Mouse (Mus musculus): ENCODE results near the gene Orc3. TPM values are rescaled to one million over a fixed set of nuclear protein-coding genes. Genes with fewer than 3 reads are reported as not detected.

Orc3 gene
- total RNA-seq (2021) = 10 to 100 TPM; 29.1 to 29.2 TPM
- long read RNA-seq, experiment 1, transcript Orc3-202 (20 exons, 2,266 nt) = minor isoform, 6 of 33 reads
- long read RNA-seq, experiment 1, transcript Orc3-201 (20 exons, 2,300 nt) = major isoform, 10 of 33 reads
- long read RNA-seq, experiment 1, partial matches to known transcripts = 14 of 33 reads
- long read RNA-seq, experiment 1, other reads (novel, unspliced or antisense) = 3 of 33 reads
- long read RNA-seq, experiment 2, transcript Orc3-201 (20 exons, 2,300 nt) = minor isoform, 8 of 59 reads
- long read RNA-seq, experiment 2, transcript Orc3-202 (20 exons, 2,266 nt) = major isoform, 14 of 59 reads
- long read RNA-seq, experiment 2, partial matches to known transcripts = 28 of 59 reads
- long read RNA-seq, experiment 2, other reads (novel, unspliced or antisense) = 9 of 59 reads

DNA sequence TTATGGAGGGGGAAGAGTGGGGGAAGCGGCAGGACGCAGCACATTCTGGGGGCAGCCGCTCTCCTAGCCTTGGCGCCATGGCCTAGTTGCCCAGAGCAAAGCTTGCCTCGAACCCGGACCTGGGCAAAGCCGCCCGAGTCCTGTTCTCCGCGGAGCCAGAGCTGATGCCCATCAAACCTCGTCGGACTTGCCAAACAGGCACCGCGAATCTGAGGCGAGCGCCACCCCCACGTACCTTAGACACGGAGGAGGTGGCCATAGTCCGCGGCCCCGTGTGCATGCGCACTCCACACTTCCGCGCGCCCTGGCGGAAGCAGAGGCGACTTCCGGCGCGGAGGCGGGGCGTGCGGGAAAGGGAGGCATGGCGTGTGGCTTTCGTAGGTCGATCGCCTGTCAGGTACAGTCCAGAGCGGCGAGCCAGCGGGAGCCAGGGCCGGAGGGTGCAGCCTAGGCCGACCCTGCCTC is at the start of gene Orc3, which contains the start of gene Rars2:
Gene Orc3, minus strand, starts transcription at position 315 of the 465 bp plus-strand sequence.
Gene Rars2, plus strand, starts transcription at position 328 of the 465 bp plus-strand sequence.
- intact Hi-C loops (cut with DNase I; ENCODE audit: low total_unique reads) = no loop called here
- peak; percentile 91 for DNase-seq

DNA sequence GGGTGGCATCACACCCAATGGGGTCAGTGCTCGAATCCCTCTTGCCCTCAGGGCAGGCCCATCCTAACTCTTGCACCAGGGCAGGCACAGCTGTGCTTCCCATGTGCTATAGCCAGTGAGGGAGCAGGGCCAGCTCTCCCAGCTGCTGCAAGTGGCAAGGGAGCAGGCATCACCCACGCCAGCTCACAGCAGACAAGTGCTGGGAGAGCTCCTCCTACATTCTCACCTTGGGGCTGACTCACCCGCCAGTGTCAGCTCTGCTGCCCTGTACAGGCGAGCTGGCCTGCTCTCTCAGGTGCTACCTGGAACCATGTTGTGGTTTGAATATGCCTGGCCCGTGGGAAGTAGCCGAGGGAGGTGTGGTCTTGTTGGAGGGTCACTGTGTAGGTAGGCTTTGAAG is 47.2 kb upstream of the Orc3 start:
- DNase-seq = no peak
- intact Hi-C loops (cut with DNase I; ENCODE audit: low total_unique reads) = no loop called here

DNA sequence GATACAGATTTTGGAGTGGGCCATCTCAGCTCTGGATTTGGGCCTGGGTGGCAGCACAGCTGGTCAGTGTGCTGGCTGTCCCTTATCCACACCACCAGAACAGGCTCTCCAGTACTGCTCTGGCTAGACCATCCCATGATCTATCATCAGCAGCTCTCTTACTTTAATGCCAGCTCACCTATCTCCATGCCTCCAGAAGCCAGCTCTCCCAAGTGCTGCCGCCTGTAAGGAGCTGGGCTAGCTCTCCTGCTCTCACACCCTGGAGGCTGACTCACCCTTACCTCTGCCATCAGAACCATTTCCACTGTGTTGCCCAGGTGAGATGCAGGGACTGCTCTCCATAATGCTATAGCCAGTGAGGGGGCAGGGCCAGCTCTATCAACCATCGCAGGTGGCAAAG is 46.8 kb upstream of the Orc3 start:
- intact Hi-C loops (cut with DNase I; ENCODE audit: low total_unique reads) = no loop called here
- no peak for DNase-seq

DNA sequence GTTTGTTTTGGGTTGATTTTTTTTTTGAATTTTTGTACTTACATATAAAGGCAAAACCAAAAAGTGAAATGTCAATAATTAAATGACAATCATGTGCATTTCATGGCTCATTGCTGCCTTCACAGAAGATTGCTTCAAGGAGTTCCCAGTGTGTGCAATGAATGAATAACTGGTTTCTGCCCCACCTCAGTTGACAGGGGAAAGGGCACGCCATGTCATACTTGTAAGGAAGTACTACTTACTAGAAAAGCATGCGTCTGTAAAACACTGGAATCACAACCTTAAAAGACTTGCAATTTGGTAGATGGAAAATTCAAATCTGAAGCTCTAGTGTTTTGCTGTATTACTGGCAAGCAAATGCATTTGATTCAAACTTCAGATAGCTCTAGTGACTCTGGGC is 44.3 kb upstream of the Orc3 start:
- no peak for DNase-seq
- intact Hi-C loops (cut with DNase I; ENCODE audit: low total_unique reads) = no loop called here

DNA sequence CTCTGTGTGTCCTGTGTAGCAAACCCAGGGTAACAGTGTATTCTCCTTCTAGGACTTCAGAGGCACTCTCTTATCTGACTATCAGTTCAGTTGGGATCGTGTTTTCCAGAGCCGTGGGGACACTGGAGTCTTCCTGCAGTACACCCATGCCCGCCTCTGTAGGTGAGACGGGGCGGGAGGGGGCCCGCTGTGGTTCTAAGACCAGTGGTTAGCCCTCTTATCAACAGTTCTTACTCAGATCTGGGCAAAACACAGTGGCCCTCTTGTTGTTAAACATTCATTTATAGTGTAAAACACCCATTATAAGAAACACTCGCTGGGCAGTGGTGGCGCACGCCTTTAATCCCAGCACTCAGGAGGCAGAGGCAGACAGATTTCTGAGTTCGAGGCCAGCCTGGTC is 41.4 kb upstream of the Orc3 start:
- intact Hi-C loops (cut with DNase I; ENCODE audit: low total_unique reads) = no loop called here
- no peak for DNase-seq

DNA sequence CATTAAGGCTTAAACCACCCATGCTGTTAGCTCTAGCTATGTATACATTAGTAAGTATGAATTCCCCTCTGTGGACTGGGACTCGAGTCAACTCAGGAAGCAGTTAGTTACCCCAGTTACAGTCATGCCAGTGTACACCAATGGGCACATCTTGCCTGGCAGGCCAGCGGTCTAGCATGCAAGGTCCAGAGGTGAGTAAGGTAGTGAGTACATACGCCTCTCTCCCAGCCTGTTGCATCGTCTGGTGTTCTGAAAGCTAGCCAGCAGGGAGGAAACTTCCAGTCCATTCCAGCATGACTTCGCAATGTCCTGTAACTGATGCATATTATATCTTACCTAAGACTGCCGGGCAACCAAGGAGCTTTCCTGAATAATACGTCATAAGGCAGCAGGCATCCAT is 38.4 kb upstream of the Orc3 start:
- DNase-seq = no peak
- intact Hi-C loops (cut with DNase I; ENCODE audit: low total_unique reads) = no loop called here

DNA sequence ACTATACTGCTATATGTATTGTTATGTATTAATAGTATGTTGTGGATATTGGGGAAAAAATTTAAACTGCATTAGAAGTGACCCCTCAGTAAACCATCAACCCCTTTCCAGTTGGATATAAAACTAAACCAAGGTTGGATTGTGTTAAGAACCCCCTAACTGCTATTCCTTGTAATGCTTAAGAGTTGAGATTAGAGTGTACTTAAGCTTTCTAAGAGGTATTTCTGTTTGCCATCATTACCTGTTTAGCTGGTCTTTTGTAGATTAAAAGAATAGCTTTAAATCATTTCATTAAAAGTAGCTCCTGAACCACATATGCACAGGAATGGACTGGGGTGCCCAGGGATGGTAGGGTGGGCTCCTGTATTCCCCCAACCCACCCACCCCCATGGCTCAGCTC is 30.0 kb upstream of the Orc3 start:
- intact Hi-C loops (cut with DNase I; ENCODE audit: low total_unique reads) = no loop called here
- DNase-seq = no peak

DNA sequence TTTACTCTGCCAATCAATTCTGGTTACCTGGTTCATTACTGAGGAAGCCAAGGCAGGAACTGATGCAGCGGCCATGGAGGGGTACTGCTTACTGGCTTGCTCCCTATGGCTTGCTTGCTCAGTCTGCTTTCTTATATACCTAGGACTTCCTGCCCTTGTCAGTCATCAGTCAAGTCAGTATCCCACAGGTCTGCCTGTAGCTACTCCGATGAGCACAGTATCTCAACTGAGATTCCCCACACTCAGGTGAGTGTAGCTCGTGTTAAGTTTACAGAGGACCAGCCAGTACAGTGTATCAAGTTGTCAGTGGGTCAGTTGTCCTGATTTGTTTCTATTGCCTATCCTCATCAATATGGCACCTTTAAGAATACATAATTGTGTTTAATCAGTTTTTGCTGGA is 26.0 kb upstream of the Orc3 start:
- intact Hi-C loops (cut with DNase I; ENCODE audit: low total_unique reads) = no loop called here

DNA sequence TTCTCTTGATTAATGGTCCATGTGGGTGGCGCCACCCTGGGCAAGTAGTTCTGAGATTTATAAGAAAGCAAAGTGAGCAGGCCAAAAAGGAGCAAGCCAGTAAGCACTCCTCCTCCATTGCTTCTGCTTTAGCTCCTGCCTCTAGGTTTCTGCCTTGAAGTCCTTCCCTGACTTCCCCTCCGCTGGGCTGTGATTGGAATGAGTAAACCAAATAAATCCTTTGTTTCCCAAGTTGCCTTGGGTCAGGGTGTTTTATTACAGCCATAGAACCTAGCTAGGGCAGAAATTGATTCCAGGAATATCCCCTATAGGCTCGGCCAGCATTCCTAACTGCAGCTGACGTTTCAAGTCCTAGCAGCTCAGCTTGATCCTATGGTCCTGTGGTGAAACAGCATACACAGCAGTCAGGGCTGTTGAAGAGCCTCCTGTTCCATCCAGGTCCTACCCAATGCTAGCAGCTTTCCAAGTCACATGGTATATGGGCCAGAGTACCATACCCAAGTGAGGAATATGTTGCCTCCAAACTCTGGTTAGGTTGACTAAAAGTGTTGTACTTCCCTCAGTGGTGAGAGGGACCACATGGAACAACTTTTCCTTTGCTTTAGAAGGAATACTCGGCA is 25.1 kb upstream of the Orc3 start:
- DNase-seq = no peak
- intact Hi-C loops (cut with DNase I; ENCODE audit: low total_unique reads) = no loop called here

More for the DNA sequence above, 26.0 kb upstream of the Orc3 start:
- DNase-seq = no peak

DNA sequence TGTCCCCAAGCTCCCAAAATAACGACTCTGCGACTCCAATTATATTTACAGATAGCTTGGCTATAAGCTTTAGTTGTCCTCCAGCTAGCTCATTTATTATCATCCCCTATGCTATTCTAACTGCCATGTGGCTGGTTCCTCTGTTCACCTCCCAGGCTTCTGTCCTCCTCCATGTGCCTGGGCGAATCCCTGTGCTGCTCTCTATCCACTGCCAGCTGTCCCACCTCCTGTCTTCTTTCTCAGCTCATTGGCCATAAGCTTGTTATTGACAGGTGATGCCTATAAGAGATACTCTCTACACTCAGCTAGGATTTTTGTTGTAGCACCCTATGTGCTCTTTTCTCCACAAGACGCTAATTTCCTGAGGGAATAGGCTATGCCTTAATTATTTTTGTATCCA is 23.1 kb upstream of the Orc3 start:
- intact Hi-C loops (cut with DNase I; ENCODE audit: low total_unique reads) = no loop called here
- DNase-seq = no peak

DNA sequence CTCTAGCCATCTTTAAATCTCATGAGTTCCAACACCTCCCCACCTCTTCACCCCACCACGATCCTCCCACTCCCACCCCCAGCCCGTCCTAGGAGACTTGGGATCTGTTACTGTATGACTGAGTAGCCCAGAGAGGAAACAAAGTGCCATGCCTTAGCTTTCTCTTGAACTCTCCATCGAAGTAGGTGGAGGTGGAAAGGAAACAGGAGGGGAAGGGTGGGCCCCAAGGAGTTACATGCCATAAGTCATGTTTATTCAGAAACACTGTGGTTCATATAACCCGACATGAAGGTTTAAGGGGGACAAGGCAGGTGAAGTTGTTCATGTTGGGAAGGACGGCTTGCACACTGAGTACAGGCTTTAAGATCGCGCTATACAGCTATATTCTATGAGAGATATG is 22.6 kb upstream of the Orc3 start:
- intact Hi-C loops (cut with DNase I; ENCODE audit: low total_unique reads) = no loop called here
- no peak for DNase-seq

DNA sequence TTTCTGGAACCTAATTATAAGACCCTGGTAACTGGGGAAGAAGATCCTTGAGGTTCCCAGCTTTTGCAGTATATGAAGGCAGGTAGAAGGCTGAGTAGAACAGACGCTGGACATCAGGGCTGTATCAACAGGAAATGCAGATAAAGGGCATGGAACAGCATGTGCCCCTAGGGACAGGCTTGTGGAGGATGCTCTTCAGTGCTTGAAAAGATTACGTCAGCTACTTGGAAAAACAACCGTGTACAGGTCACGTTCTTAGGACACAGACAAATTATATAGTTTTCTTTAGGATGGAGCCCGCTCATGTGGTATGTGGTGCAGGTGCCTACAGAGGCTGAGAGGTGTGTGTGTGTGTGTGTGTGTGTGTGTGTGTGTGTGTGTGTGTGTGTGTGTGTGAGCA is 21.3 kb upstream of the Orc3 start:
- no peak for DNase-seq
- intact Hi-C loops (cut with DNase I; ENCODE audit: low total_unique reads) = no loop called here

DNA sequence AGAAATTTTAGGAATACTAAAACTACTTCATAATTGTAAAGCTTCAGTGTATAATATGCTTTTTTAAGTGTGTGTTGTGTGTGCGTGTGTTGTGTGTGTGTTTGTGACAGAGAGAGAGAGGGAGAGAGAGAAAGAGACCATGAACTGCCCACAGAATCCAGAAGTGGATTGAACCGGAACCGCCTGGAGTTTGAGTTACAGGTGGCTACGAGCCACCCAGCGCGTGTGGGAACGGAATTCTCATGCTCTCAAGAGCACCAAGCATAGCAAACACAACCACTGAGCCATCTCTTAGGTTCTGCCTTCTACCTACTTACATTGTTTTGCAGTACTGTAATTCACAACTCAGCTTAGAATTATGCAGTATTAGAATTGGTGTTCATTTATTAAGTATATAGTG is 19.4 kb upstream of the Orc3 start:
- DNase-seq = no peak
- intact Hi-C loops (cut with DNase I; ENCODE audit: low total_unique reads) = no loop called here

DNA sequence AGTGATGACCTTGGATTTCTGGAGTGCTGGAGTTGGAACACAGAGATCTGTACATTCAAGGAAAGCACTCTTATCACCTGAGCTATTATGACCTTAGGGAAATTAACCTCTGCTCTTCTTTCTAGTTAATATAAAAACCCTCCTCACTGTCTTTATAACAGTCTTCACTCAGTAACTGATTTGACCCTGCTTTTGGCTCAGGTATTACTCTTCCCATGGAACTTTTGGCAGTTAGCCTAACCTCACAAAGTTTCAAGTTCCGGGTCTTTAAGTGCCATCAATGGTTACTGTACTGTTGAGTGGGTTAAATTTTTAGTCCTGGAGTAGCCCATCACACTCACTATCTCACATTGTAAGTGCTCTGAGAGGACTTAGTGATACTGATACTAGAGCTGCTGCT is 15.2 kb upstream of the Orc3 start:
- intact Hi-C loops (cut with DNase I; ENCODE audit: low total_unique reads) = no loop called here
- no peak for DNase-seq

DNA sequence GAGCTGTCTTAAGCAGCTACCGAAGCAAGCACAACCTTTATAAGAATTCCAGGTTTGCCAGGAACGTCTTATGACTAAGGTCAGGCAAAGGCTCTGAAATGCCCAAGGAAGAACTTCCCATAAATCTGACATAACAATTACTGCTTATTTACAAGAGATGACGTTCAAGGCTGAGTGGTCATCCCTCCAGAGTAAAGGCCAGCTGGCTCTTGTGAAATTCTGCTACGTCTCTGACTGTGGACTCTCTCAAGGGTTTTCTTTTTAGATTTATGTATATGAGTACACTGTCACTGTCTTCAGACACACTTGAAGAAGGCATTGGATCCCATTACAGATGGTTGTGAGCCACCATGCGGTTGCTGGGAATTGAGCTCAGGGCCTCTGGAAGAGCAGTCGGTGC is 11.7 kb upstream of the Orc3 start:
- DNase-seq = no peak
- intact Hi-C loops (cut with DNase I; ENCODE audit: low total_unique reads) = no loop called here

DNA sequence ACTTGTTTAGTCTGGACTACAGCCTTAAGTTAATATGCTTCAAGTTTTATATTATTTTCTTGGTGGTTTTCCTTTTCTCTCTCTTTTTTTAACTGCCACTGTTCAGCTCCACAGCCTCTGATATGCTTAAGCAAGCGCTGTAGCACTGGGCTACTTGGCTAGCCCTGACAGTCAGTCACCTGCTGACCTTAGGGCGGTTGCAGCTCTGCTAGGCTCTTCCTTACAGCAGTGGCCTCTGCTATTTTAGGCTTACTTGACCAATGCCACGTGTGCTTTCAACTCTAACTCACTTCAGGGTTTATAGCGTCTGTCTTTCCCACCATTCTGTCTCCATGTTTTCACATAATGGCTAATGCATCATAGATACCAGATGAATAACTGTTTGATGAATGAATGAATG is 10.8 kb upstream of the Orc3 start:
- intact Hi-C loops (cut with DNase I; ENCODE audit: low total_unique reads) = no loop called here
- no peak for DNase-seq

DNA sequence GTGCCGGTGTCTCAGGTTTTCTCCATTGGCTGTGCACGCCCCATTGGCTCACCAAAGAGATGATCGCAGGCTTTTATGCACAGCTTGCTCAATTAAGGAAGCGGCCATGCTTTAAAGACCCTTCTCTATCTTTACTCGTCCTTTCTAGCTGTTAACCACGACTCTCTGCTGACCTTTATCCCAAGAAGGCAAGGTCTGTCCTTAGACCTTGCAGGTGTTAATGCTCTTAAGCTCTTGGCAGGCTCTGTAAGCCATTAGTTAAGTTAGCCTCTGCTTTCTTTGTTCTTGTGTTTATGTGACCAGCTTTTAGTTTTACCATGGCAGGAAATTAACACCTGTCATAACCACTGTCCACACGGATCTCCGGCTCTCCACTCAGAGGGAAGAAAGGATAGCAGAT is 1.4 kb upstream of the Orc3 start:
- intact Hi-C loops (cut with DNase I; ENCODE audit: low total_unique reads) = no loop called here
- DNase-seq = no peak

DNA sequence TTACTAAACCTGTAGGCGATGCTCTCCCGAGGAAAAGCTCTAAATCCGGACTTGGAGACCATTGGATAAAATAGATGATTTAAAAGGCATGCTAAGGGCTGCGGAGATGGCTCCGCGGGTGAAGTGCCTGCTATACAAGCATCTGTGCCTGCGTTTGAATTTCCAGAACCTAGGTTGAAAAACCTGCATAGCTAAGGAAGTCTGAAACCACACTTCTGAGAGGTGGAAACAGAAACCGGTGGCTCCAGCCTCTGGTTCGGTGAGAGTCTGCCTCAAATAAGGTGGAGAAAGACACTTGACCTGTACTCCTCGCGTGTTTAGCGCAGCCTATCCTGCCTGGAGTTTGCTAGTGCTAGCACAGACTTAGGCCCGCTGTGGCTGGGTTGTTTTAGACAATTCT is 559 bp upstream of the Orc3 start:
- intact Hi-C loops (cut with DNase I; ENCODE audit: low total_unique reads) = no loop called here
- no peak for DNase-seq

DNA sequence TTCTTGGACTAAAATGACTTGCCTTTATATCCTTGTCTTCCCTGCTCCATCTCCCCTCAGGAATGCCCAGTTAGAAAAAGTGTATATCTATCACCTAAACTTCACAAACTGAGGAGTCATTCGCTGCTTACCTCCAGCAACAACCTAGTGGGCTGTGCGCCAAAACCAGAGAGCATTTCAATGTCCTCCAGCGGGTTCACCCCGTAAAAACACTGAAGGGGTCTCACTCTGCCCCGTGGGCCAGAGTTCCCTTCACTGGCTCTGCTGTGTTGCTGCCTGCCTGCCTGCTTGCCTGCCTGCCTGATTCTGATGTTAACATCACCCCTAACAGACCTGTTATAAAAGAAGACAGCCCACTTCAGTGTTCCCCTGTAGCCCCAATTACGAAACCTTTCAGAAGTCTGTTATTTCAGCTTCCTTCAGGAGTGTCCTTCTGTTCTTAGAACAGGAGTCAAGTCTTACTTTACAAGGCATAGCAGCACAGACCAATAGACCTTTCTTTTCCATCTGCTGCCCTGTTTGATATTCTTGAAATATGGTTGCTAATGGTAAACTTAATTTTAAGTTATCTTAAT is 1.1 kb downstream of the Orc3 start:
- intact Hi-C loops (cut with DNase I; ENCODE audit: low total_unique reads) = no loop called here

DNA sequence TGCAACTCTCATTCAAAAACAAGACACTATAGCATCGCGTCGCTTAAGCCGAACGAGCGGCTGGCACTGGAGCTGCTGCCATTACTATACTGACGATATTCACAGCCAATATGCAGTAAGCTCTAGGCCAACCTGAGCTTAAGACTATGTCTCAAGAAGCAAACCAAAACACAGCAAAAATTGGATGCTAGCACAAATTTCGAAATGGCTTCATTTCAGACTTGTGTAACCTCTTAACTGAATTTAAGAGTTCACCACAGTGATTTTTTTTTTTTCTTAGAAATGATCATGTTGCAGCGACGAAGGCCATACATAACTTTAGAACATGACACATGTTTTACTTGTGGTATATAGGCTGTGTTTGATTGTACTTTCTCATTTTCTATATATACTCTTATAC is 8.1 kb downstream of the Orc3 start:
- intact Hi-C loops (cut with DNase I; ENCODE audit: low total_unique reads) = no loop called here
- DNase-seq = no peak

More for the DNA sequence above, 1.1 kb downstream of the Orc3 start:
- no peak for DNase-seq

DNA sequence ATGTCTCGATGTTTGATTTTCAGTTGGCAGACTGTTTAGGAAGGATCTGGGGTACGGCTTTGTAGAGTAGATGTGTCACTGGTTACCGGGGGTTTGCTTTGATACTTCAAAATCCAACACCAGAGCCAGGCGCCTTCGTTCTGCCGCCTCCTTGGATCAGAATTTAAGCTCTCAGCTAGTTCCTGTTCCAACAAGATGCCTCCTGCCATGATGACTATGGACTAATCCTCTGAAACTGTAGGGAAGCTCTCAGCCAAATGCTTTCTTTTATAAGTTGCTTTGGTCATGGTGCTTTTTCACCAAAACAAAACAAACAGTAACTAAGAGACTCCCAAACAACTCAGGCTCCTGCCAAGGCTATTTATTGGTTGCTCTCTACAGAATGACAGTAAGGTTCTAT is 11.6 kb downstream of the Orc3 start:
- intact Hi-C loops (cut with DNase I; ENCODE audit: low total_unique reads) = no loop called here

More for the DNA sequence above, 11.6 kb downstream of the Orc3 start:
- DNase-seq = no peak
